Comparison of ENCODE assay signal across 23 mouse cellular contexts in the genomic region with DNA sequence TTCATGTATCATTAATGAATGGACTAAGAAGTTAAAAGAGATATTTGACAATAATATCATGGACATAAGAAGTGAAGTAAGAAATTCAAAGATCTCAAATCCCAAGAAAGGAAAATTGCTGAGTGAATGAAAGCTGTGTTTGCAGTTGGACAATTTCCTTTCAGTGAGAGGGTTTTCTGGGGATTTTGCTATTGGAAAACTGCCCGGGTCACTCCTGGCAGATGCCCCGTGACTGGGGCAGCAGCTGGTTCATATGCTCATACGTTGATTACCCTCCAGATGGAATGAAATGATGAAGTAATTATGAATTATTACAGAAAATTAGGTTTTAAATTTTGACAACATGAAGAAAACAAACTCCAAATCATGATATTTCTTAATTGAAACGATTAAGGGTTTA.
DNase-seq lines count a peak whose midpoint lies in the region; ATAC-seq and TF ChIP-seq lines count a peak whose summit lies in the region.
"Had no signal": no experiment of that assay in that cellular context is flagged by ENCODE, and none has a peak within 500 bp of the region (broad histone marks: within the 10 kb centered on the region; RNA-seq: fewer than 3 reads in every experiment).

No protein-coding gene starts in this region.

- no peaks in the 10 kb centered on the region for H3K36me3 ChIP-seq in midbrain, postnatal 0 days (ENCODE audit: insufficient read depth, low read length)
- H3K36me3 ChIP-seq in midbrain, embryonic 11.5 days (ENCODE audit: control insufficient read depth, insufficient read depth, low read length) = no peaks in the 10 kb centered on the region
- H3K36me3 ChIP-seq: embryonic facial prominence, embryonic 12.5 days; embryonic facial prominence, embryonic 15.5 days; hindbrain, embryonic 13.5 days had no signal

- H3K4me2 ChIP-seq in midbrain, postnatal 0 days (ENCODE audit: low read depth, low read length, poor library complexity, severe bottlenecking) = no peak overlapping the region
- H3K4me2 ChIP-seq in midbrain, embryonic 11.5 days = no peak overlapping the region
- H3K4me2 ChIP-seq: embryonic facial prominence, embryonic 12.5 days; embryonic facial prominence, embryonic 15.5 days; heart, embryonic 11.5 days; hindbrain, embryonic 13.5 days had no signal

- 68% methylated on average over 4 of the region's 4 CpGs for WGBS in midbrain, postnatal 0 days
- 81% methylated on average over 4 of the region's 4 CpGs for WGBS in midbrain, embryonic 11.5 days

- H3K9ac ChIP-seq in midbrain, postnatal 0 days (replicated peaks; ENCODE audit: low read length, poor library complexity, severe bottlenecking) = no peak overlapping the region
- no peak overlapping the region for H3K9ac ChIP-seq in midbrain, embryonic 11.5 days (ENCODE audit: low read length)
- H3K9ac ChIP-seq: embryonic facial prominence, embryonic 12.5 days; embryonic facial prominence, embryonic 15.5 days; forebrain, postnatal 0 days; hindbrain, embryonic 13.5 days had no signal

- H3K27me3 ChIP-seq in midbrain, postnatal 0 days (ENCODE audit: insufficient read depth, low read length) = no peaks in the 10 kb centered on the region
- H3K27me3 ChIP-seq in midbrain, embryonic 11.5 days (ENCODE audit: control insufficient read depth, insufficient read depth, low read length) = no peaks in the 10 kb centered on the region
- H3K27me3 ChIP-seq: embryonic facial prominence, embryonic 12.5 days; embryonic facial prominence, embryonic 15.5 days; hindbrain, embryonic 13.5 days had no signal

- H3K9me3 ChIP-seq in midbrain, postnatal 0 days (ENCODE audit: low read length) = no peaks in the 10 kb centered on the region
- no peaks in the 10 kb centered on the region for H3K9me3 ChIP-seq in midbrain, embryonic 11.5 days (ENCODE audit: control insufficient read depth, low read length)
- H3K9me3 ChIP-seq: embryonic facial prominence, embryonic 12.5 days; embryonic facial prominence, embryonic 15.5 days; hindbrain, embryonic 13.5 days had no signal

- H3K4me1 ChIP-seq in midbrain, postnatal 0 days (ENCODE audit: insufficient read depth, low read length) = no peaks in the 10 kb centered on the region
- H3K4me1 ChIP-seq in midbrain, embryonic 11.5 days (ENCODE audit: control insufficient read depth, insufficient read depth, low read length) = no peaks in the 10 kb centered on the region
- H3K4me1 ChIP-seq: embryonic facial prominence, embryonic 12.5 days; embryonic facial prominence, embryonic 15.5 days; hindbrain, embryonic 13.5 days had no signal

- H3K4me3 ChIP-seq in midbrain, postnatal 0 days (ENCODE audit: low read depth, low read length) = no peak overlapping the region
- no peak overlapping the region for H3K4me3 ChIP-seq in midbrain, embryonic 11.5 days (ENCODE audit: low read depth, low read length)
- H3K4me3 ChIP-seq: embryonic facial prominence, embryonic 12.5 days; embryonic facial prominence, embryonic 15.5 days; gastrocnemius, adult 2 months; hindbrain, embryonic 13.5 days had no signal

- no peak for ATAC-seq in cerebellum, adult (ENCODE audit: insufficient number of reproducible peaks, low FRiP score, low TSS enrichment)
- ATAC-seq in midbrain, postnatal 0 days (ENCODE audit: low FRiP score) = no peak
- no peak for ATAC-seq in midbrain, embryonic 11.5 days (ENCODE audit: low FRiP score)
- ATAC-seq: activated CD4-positive, CD25-positive, alpha-beta regulatory T cell, adult 4 months; forebrain, embryonic 14.5 days; forebrain, postnatal 0 days; hindbrain, embryonic 16.5 days had no signal

- H3K27ac ChIP-seq in midbrain, postnatal 0 days (ENCODE audit: low read depth, low read length) = no peak overlapping the region
- no peak overlapping the region for H3K27ac ChIP-seq in midbrain, embryonic 11.5 days (ENCODE audit: low read depth, low read length)
- H3K27ac ChIP-seq: embryonic facial prominence, embryonic 12.5 days; embryonic facial prominence, embryonic 15.5 days; gastrocnemius, adult 2 months; hindbrain, embryonic 13.5 days had no signal

- TF ChIP-seq CTCF in midbrain, postnatal 0 days (IDR thresholded peaks at IDR 0.05) = no peak

- peak; percentile 91 for DNase-seq in cerebellum, postnatal 10 days
- peak; percentile 12 to 44 for DNase-seq in layer of hippocampus, postnatal 10 days (ENCODE audit: low spot score in 2 of 2)
- no peak for DNase-seq in layer of hippocampus, adult 8-10 months (ENCODE audit: low spot score in 2 of 2)
- DNase-seq in midbrain, postnatal 0 days (ENCODE audit: low spot score) = peak; percentile 67
- DNase-seq in midbrain, embryonic 11.5 days (ENCODE audit: low spot score, missing footprints) = no peak
- DNase-seq in testis, postnatal 10 days (ENCODE audit: low spot score) = no peak
- DNase-seq in lung, postnatal 14 days = no peak
- DNase-seq: adrenal gland, adult 8-10 months; adrenal gland, postnatal 25 days; cerebellum, adult 11-12 months; cerebellum, adult 8-10 months; forebrain, postnatal 0 days; gastrocnemius, adult 2 months; gastrocnemius, postnatal 14 days; heart, adult 11 months had no signal

Comparison
In these comparisons a context has a peak if more than half of its experiments do, and no peak if none do; other contexts are left out.
1. DNase-seq: peak in cerebellum, postnatal 10 days (2 of 2), layer of hippocampus, postnatal 10 days (2 of 2) and midbrain, postnatal 0 days (single experiment); none in layer of hippocampus, adult 8-10 months (0 of 2), midbrain, embryonic 11.5 days (single experiment), testis, postnatal 10 days (single experiment) and lung, postnatal 14 days (single experiment).